Mouse (Mus musculus) testis, adult 2 months (tissue): ENCODE data around the gene Gmfb. TPM values are rescaled to one million over a fixed set of nuclear protein-coding genes. Genes with fewer than 3 reads are reported as not detected.

Experiments
- H3K27ac ChIP-seq: fragments of 200-500 bp; 2 replicates; pipeline ENCODE4 v1.5.1; 2012; ENCODE audit warnings: low read depth, low read length; ENCODE audit not compliant: control insufficient read depth, insufficient read depth
- H3K27me3 ChIP-seq: fragments of 200-500 bp; 2 replicates; pipeline ENCODE4 v1.6.1; 2012; ENCODE audit warnings: mild to moderate bottlenecking, low read length, moderate library complexity; ENCODE audit not compliant: control insufficient read depth, insufficient read depth
- H3K36me3 ChIP-seq: fragments of 200-500 bp; 2 replicates; pipeline ENCODE4 v1.6.1; 2012; ENCODE audit warnings: mild to moderate bottlenecking, low read length; ENCODE audit not compliant: control insufficient read depth, insufficient read depth
- H3K4me1 ChIP-seq: fragments of 200-500 bp; 2 replicates; pipeline ENCODE4 v1.6.1; 2012; ENCODE audit warnings: low read length; ENCODE audit not compliant: control insufficient read depth, insufficient read depth
- H3K4me3 ChIP-seq: fragments of 200-500 bp; 2 replicates; pipeline ENCODE4 v1.5.1; 2012; ENCODE audit warnings: low read depth, mild to moderate bottlenecking, low read length, moderate library complexity, mixed read lengths; ENCODE audit not compliant: control insufficient read depth
- CTCF ChIP-seq: fragments of 200-500 bp; IDR thresholded peaks from 2 replicates; pipeline ENCODE4 v1.5.1; 2012; ENCODE audit warnings: low read depth, mild to moderate bottlenecking, inconsistent platforms, low read length, moderate library complexity; ENCODE audit not compliant: control insufficient read depth, insufficient read depth, insufficient replicate concordance
- POLR2A ChIP-seq: fragments of 200-500 bp; IDR thresholded peaks from 2 replicates; pipeline ENCODE4 v1.6.1; 2012; ENCODE audit warnings: low read depth, mild to moderate bottlenecking, inconsistent platforms, low read length, moderate library complexity; ENCODE audit not compliant: control insufficient read depth
- polyA plus RNA-seq: library from polyadenylated mRNA; depleted of rRNA; stranded (reverse); fragments of >200 nt; gene quantifications from 2 replicates; pipeline ENCODE4 v1.2.3, GENCODE M21; 2012

Gmfb gene
- polyA plus RNA-seq, 1 experiment: 69.6 TPM

DNA sequence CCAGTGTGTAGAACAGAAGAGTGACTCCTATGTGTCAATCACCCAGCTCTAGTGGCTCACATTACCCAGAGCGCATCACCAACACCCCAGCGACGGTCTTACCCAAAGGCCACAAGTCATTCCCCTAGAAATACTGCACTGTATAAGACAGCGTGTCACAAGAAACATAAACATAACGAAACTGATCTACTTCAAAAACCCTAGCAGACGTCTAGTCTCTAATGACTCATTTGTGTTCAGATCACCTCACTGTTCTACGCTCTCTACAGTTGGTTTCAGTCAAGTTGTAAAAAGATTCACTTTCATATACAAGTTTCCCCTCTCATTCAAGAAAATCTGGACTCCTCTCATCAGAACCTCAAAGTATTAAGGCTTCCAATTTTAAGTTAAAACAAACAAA, 3.3 kb downstream of the Gmfb start:
- no peak overlapping the region for H3K27ac ChIP-seq
- TF ChIP-seq CTCF (no peak), POLR2A (no peak)
- peaks cover 5% of the 10 kb centered on the region for H3K4me1 ChIP-seq
- no peak overlapping the region for H3K4me3 ChIP-seq
- H3K36me3 ChIP-seq: peaks cover 2% of the 10 kb centered on the region
- H3K27me3 ChIP-seq: no peaks in the 10 kb centered on the region

DNA sequence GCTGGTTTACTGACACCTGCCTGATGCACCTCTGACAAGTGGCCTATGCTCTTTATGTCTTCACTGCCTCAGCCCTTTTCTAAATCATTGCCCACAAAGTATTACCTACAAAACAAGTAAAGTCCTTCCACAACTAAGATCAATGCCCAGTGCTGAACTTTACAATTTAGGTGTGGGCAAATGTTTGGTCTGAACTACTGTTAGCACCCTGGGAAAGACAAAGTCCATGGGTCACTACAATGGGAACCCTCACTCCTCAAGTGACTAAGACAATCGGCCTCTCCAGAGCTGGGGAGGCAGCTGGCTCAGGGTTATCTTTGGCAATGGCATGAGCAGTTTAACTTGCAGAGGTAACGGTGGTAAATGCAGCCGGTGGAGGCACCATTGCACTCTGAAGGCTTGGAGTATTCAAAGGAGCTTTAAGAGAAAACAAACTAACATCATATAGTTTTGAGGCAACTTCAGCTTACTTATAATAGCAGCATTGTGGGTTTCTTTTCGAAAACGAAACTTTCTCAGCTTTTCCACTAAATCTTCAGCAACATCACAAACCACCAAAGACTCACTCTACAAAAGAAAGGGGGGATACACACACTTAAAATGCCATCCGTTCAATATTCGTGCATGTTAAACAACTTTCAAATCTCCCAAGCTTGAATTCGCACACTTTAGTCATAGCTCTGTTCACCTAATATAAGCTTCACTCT, 5.0 kb downstream of the Gmfb start:
- Histone ChIP-seq H3K36me3 (peaks cover 2% of the 10 kb centered on the region), H3K4me3 (no peak overlapping the region), H3K27me3 (no peaks in the 10 kb centered on the region), H3K27ac (no peak overlapping the region), H3K4me1 (peaks cover 3% of the 10 kb centered on the region)
- TF ChIP-seq CTCF (no peak), POLR2A (no peak)

DNA sequence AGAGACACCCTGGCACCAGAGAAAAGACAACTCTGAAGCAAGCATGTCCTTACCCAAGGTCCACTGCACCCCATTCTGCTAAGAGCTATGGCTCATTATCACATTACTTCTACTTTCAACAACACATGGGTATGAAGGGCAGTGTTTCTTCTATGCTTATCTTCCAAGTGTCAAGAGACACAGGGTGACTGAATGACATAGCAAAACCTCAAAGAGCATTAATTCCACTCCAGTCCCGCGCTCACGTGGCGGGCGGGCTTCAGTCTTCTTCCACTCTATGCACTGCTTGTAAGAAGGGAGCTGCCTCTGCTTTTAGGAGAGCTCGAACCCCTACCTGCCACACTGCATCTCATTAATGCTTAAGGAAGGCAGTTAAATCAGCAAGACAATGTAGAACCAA, 6.4 kb downstream of the Gmfb start:
- Histone ChIP-seq H3K4me3 (no peak overlapping the region), H3K36me3 (peaks cover 3% of the 10 kb centered on the region), H3K4me1 (peaks cover 2% of the 10 kb centered on the region), H3K27ac (no peak overlapping the region), H3K27me3 (no peaks in the 10 kb centered on the region)
- no peak for TF ChIP-seq POLR2A
- TF ChIP-seq CTCF: no peak

DNA sequence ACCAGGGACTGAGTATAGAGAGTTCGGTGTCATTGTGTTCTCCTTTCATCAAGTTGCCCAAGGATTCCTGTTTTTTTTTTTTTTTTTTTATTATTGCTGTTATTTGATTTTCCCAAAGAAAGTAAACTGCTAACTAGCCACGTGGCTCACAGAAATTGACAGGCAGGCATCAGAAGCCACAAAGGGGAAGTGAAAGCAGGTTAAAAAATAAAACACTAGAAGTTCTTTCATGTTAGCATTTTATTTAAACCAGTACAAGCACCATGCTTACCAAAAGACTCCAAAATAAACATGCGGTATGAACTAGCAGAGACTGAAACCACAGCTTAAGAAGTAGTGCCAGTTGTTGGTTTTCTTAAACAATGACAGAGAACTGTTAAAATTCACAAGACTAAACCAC, 14.1 kb downstream of the Gmfb start:
- TF ChIP-seq POLR2A: no peak
- Histone ChIP-seq H3K4me3 (no peak overlapping the region), H3K27me3 (no peaks in the 10 kb centered on the region), H3K36me3 (peaks cover 1% of the 10 kb centered on the region), H3K27ac (no peak overlapping the region), H3K4me1 (peaks cover 4% of the 10 kb centered on the region)

DNA sequence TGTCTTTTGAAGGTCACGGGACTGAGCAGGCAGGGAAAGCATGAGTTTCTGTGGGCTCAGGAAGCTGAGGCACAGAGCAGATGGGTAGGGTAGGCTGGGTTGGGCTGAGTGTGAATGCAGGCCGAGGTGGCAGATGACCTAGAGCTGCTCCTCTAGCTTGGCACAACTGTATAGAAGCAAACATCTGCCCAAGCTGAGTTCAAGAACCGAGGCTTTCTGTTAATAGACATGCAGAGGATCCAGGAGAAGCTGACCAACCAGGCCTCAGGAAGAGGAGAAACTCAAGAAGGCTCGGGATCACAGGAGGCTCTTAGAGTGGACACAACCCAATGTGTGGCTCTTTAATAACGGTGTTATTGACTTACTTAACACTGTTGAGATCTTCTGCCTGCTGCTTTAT, 15.9 kb downstream of the Gmfb start:
- TF ChIP-seq POLR2A: no peak
- TF ChIP-seq CTCF: no peak
- Histone ChIP-seq H3K27me3 (no peaks in the 10 kb centered on the region), H3K4me1 (peaks cover 7% of the 10 kb centered on the region), H3K27ac (no peak overlapping the region), H3K4me3 (no peak overlapping the region), H3K36me3 (peaks cover 1% of the 10 kb centered on the region)

DNA sequence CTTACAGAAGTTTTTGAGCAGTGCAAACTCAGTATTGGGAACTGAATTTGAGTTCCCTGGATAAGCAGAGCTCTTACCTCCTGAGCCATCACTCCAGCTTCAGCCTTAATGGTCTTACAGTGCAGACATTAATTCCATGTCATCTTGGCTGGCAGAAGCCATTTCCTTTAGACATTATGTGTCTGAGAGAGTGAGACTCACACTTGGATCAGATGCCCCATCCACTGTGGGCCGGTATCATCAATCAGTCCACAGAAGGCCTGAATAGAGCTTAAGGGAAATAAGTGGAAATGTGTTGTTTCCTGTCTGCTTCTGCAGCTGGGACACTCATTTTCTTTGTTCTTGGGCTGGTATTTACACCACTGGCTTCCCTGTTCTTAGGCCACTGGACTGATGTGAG, 18.3 kb downstream of the Gmfb start:
- Histone ChIP-seq H3K36me3 (no peaks in the 10 kb centered on the region; the same call in none of the 2 replicates), H3K27me3 (no peaks in the 10 kb centered on the region), H3K4me3 (no peak overlapping the region; the same call in 1 of the 2 replicates), H3K4me1 (peaks cover 7% of the 10 kb centered on the region), H3K27ac (no peak overlapping the region)
- TF ChIP-seq CTCF: no peak
- TF ChIP-seq POLR2A: no peak

DNA sequence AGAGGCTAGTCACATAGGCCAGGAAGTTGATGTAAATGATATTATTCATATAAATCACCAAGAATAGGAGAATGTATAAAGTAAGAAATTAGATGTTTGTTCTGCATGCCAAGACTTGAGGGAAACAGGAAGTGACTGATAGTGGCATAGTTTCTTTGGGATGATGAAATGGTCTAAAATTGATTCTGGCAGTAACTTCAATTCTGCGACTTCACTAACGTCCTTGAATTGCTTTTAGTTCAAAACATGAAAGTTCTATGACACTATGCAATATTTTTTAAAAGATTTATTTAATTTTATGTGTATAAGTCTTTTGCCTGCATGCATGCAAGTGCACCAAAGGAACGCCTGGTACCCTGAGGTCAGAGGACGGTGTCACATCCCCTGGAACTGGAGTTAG, 18.8 kb downstream of the Gmfb start:
- no peaks in the 10 kb centered on the region for H3K27me3 ChIP-seq
- TF ChIP-seq POLR2A (no peak), CTCF (no peak)
- peak overlapping the region; percentile 70 for H3K4me3 ChIP-seq
- peaks cover 7% of the 10 kb centered on the region for H3K4me1 ChIP-seq
- peak overlapping the region; percentile 44; the same call in 1 of the 2 replicates for H3K27ac ChIP-seq
- no peaks in the 10 kb centered on the region; the same call in none of the 2 replicates for H3K36me3 ChIP-seq
